Mouse (Mus musculus): Measurements from ENCODE around the gene Hmgb3.

- TF ChIP-seq POLR2A (IDR thresholded peaks at IDR 0.05; ENCODE audit: insufficient read depth, low read depth, low read length) = no peak; the same call in 1 of the 2 replicates
- TF ChIP-seq CTCF (IDR thresholded peaks at IDR 0.05; ENCODE audit: insufficient read depth, low read depth, low read length) = no peak
Measured at GRCm38 (mm10) chrX:71556115-71556941, 610 bp downstream of the Hmgb3 start.

Data from olfactory bulb, adult 2 months (tissue).